Mouse (Mus musculus): ENCODE measurements around the gene Tuba1c.
"Not testable (repeated sequence)": the region's sequence is repeated elsewhere in the genome, so short reads cannot be mapped to it uniquely, and the experiment has no call there.

Tuba1c gene

GRCm38 (mm10) chr15:99032041-99032725, 2.5 kb downstream of the Tuba1c start:
- no peak for DNase-seq

DNA sequence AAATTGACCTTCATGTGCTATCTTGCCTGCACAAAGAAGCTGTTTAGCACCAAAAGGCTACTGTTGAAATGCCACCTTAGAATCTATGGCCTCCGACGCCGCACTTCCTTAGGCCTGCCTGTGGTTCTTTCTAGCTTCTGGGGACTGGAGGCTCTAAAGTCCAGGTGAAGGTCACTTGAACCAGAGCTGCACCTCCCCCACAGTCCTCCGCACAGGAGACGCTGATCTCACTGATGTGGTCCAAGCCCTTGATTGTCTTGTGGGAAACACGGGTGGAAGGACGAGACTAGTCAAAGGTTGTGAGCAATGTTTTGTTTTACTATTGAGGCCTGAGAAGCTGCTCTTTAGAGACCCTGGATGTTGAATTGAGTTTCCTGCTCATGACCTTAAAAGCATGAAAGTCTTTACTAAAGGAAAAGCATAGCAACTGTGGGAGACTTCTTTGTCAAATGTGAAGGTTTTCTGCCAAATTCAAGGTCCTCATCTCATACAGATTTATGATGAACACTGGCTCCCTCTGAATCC, 3.1 kb downstream of the Tuba1c start:
- DNase-seq, result no peak

GRCm38 (mm10) chr15:99033498-99034270, 4.0 kb downstream of the Tuba1c start:
- DNase-seq, result peak in 1 of 2 experiments; percentile 23

- no peak for DNase-seq
These were observed 5.7 kb downstream of the Tuba1c start for GRCm38 (mm10) chr15:99035431-99035830.

DNA sequence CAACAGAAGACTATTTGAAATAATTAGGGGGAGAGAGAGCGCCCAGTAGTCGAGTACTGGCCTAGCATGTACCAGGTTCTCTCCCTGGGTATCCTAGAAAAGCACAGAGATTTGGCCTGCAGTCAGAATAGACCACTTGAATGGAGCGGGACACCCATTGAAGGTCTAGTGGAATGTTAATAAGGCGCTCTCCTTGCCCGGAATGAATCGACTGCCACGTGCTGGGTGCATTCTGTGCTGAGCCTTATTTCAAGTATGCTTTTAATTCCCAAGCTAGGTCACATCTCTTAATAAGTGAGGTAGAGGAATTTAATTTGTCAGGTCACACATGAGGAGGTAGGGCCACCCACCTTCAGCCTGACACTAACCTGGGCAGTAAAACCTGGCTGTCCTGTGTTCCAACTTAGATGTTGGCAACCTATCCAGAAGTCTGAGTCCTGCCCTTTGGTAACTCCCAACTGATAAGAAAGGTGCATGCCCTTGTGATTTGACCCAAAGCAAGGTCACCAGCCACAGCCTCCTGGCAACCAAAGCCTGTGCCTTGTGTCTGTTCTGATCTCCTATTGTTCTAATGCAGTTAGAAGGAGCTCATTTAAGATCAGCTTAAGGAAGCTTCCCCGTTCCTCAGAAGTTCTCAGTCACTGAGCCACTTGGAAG, 6.7 kb downstream of the Tuba1c start:
- no peak for DNase-seq

- DNase-seq, result no peak
These were observed 8.3 kb downstream of the Tuba1c start for GRCm38 (mm10) chr15:99038025-99038424.

DNA sequence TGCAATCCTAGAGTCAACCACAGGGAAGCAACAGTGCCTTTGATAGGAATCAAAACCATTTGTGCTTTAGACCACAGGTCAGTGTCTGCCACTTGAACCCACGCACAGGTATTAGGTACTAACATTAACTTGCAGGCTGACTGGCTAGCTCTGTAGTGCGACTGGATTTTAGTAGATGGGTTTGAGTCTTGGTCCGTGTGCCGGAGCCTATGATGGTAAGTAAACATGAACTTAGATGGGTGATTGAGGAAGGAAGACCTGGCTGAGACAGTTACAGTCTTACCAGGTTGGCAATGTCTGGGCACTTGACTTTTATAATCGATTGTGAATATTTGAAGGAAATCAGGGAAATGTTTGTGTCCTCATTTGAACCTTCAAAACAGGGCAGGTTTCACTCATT, 9.1 kb downstream of the Tuba1c start:
- DNase-seq, result no peak

DNA sequence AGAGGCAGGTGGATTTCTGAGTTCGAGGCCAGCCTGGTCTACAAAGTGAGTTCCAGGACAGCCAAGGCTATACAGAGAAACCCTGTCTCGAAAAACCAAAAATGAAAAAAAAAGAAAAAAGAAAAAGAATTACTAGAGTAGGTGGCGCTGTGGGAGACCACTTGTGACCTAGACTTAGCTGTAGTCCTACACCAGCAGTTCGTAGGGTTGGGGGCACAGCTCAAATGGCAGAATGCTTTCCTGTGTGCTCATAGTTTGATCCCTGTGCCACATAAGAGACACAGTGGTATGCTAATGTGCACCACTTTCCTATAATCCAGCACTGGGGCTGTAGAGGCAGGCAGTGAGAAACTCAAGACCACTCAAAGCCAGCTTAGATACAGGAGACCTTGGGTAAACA, 9.6 kb downstream of the Tuba1c start:
- DNase-seq, result no peak

DNA sequence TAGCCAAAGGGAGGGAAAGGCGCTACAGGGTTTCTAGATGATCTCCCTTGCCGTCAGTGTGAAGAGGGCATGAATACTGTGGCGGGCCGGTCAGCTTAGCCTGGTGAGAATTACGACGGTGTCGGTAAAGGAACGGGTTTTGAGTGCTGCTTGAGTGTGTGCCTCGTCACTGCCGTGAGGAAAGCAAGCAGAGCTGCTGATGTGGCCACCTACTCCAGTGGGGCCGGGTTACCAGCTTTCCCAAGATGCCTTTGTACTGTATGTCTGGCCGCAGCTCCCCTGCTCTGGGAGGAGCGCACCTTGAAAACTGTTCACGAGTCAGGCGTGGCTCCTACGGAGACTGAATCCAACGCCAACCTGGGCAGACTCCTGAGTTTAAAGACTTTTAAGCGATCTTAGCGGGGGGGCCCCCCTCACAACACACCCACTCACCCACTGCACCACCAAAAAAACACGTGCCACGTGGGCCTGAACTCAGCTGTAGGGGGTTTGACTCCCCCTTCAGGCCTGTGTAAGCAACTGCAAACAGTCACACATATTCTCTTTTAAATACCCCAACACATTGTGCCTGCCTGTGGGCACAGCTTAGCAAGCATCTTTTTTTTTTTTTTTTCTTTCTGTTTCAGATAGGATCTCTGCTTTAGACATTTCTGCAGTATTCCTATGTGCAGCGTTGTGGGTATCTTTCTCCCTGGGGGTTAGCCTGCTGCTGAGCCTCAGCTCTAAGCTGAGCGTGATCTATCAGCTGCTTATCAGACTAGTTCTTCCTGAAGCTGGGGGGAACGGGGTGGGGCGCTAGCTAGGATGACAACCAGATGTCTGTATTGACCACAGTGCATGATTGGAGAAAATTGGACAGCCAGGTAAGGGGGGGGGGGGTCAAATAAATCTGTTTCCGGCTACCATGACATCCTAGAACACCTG, 10.6 kb downstream of the Tuba1c start:
- DNase-seq, result no peak

- DNase-seq, result no peak
These were observed 11.5 kb downstream of the Tuba1c start for GRCm38 (mm10) chr15:99040920-99041856.

DNA sequence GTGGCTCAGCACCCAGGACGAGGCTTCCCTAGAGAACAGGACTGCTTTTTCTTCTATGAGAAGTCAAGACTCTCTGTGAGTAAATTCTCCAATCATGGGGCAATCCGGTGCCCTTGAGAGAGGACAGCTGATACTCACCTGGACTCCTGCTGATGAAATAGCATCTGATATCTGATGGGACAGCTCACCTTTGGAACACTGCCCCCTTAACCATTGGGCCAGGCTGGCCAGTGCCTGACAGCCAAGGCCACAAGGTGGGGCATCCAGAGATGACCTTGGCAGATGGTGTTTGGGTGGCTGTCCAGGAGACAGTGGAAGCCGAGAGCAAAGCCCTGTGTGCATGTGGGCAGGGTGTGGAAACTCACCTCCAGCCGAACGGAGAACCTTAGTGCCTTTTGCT, 12.6 kb downstream of the Tuba1c start:
- no peak for DNase-seq

- no peak for DNase-seq
These were observed 15.2 kb downstream of the Tuba1c start for GRCm38 (mm10) chr15:99044854-99045253.

DNA sequence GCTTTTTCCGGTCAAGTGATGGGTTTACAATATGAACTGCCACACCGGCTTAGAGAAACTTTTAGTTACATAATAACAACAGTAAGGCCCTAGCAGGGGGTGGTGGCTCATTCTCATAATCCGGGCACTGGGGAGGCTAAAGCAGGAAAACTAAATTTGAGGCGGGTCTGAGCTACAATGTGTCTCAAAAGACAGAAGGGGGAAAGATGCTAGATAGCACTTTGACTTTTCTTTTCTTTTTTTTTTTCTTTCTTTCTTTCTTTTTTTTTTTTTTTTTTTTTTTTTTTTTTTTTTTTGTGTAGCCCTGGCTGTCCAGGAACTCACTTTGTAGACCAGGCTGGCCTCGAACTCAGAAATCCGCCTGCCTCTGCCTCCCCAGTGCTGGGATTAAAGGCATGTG, 16.0 kb downstream of the Tuba1c start:
- DNase-seq, result not testable (repeated sequence)

DNA sequence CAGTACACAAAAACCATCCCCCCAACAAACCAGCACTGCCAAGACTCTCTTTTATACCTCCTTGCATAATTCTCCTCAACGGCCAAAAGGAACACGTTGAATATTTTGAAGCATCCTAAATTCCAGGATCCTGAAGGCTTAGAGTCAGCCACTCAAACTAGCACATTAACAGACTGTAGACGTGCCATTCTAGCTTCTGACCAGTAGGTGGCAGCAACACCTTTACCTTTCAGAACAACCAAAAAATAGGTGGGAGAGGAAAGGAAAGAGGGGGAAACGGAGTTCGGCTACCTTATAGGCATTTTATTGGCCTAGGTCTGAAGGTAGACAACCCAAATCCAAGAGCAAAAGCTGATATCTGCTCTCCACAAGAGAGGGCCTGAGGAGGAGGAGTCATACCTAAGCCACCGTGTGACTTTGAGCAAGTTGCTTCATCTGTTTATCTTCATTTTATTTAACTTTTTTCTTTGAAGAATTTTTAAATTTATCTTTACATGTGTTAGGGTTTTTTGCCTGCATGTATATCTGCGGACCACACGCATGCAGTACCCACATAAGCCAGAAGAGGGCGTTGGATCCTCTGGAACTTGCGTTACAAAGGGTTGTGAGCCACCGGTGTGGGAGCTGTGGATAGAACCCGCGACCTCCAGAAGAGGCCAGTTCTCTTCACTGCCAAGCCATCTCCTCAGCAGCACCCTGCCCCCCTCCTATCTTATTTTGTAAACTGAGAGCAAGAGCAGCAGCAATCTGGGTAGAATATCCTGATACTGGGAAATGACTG, 20.0 kb downstream of the Tuba1c start:
- DNase-seq, result peak; percentile 52 to 69

DNA sequence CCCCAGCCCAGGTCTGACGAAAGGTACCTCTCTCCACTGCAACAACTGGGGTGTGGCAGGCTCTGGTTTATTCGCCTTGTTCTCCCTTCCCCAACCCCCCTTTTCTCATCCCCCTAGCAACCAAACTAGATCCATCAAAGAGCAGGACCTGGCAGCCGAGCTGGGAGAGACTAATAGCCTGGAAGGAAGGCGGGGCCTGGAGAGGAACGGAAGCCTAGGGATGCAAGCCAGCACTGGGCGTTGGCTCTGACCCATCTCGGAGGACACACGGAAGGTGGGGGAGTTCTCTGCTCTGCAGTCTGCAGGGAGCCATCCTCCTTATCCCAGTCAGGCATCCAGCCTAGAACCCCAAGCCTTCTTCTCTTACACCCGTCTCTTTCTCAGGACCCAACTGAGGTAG, 23.7 kb downstream of the Tuba1c start:
- DNase-seq, result no peak

- no peak for DNase-seq
These were observed 25.3 kb downstream of the Tuba1c start, which contains the start of gene Prph for GRCm38 (mm10) chr15:99055040-99055439. Prph (plus strand) TSS chr15:99055174.

DNA sequence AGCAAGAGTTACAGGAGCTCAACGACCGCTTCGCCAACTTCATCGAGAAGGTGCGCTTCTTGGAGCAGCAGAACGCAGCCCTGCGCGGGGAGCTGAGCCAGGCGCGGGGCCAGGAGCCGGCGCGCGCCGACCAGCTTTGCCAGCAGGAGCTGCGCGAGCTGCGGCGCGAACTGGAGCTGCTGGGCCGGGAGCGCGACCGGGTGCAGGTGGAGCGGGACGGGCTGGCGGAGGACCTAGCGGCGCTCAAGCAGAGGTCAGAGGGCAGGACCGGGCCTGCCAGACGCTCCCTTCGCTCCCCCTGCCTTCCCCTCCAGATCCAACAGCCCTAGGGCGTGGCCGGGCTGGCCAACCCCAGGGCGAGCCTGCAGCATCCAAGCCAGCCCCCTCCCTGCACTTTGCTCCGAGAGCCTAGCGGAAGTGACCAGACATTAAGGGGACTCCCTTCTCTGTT, 25.8 kb downstream of the Tuba1c start:
- peak; percentile 18 to 39 for DNase-seq

DNA sequence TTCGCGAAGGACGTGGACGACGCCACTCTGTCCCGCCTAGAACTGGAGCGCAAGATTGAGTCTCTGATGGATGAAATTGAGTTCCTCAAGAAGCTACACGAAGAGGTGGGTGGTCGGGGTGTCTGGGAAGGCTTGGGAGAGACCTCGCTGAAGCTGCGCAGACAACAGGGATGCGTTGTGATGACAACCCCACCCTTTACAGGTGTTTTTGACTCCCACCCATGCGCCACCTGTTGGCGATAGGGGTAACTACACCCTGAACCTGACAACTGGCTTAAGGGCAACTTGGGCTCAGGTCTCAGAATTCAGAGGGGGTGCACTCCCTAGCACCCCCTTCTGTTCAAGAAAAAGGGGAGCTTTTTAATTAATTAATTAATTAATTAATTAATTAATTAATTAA, 26.6 kb downstream of the Tuba1c start:
- peak in 1 of 2 experiments; percentile 33 for DNase-seq

- no peak for DNase-seq
These were observed 36.0 kb downstream of the Tuba1c start for GRCm38 (mm10) chr15:99065557-99066165.

DNA sequence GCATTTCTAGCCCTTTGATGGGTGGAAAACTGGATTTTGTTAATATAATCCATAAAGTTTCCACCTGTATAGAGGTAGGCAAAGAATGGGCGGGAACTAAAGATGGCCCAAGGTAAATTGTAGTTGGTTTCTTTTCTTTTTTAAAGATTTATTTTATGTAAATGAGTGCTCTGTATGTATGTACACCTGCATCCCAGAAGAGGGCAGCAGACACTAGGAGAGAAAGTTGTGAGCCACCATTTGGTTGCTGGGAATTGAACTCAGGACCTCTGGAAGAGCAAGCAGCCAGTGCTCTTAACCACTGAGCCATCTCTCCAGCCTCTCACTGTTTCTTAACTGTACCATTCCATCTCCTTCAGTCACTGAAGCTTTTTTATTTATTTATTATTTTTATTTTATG, 42.3 kb downstream of the Tuba1c start:
- no peak for DNase-seq

Data from cerebellum, postnatal 36 days (tissue).